Mouse (Mus musculus) E14TG2a.4 (cell line): Measurements from ENCODE around the gene Nlrc3.

Source experiments
- CTCF ChIP-seq: conservative IDR thresholded peaks from 2 replicates; pipeline ENCODE4 v1.5.1; 2014; ENCODE audit warnings: low read length
- NANOG ChIP-seq: IDR thresholded peaks from 2 replicates; pipeline ENCODE4 v1.6.1; 2014; ENCODE audit warnings: borderline replicate concordance, low read length, mixed read lengths
- POU5F1 ChIP-seq: IDR thresholded peaks from 2 replicates; pipeline ENCODE4 v1.6.1; 2014; ENCODE audit warnings: low read length, borderline replicate concordance

- TF ChIP-seq CTCF (peak; percentile 24), POU5F1 (no peak), NANOG (no peak)
Measured at GRCm38 (mm10) chr16:4021241-4021640, 44.8 kb upstream of the Nlrc3 start.
